Mouse (Mus musculus) midbrain, embryonic 12.5 days (tissue): Measurements from ENCODE around the gene 4932414N04Rik. TPM values are rescaled to one million over a fixed set of nuclear protein-coding genes. Genes with fewer than 3 reads are reported as not detected.

ENCODE experiments used
- ATAC-seq: fragments of 200-750 bp; cut with Nextera tagmentation; 2 replicates; pipeline ENCODE4 v1.8.0; 2017; ENCODE audit warnings: low read depth, moderate TSS enrichment, moderate library complexity; ENCODE audit not compliant: low FRiP score
- H3K27ac ChIP-seq: fragments of 300-500 bp; sonication (generic); replicated peaks from 2 replicates; pipeline ENCODE4 v1.5.1; 2016; ENCODE audit warnings: mild to moderate bottlenecking
- H3K27me3 ChIP-seq: fragments of 300-500 bp; sonication (generic); 2 replicates; pipeline ENCODE4 v1.6.1; 2016; ENCODE audit warnings: mild to moderate bottlenecking
- H3K36me3 ChIP-seq: fragments of 300-500 bp; sonication (generic); 2 replicates; pipeline ENCODE4 v1.6.1; 2016
- H3K4me1 ChIP-seq: fragments of 300-500 bp; sonication (generic); 2 replicates; pipeline ENCODE4 v1.6.1; 2016
- H3K4me2 ChIP-seq: fragments of 300-500 bp; sonication (generic); replicated peaks from 2 replicates; pipeline ENCODE4 v1.6.1; 2016; ENCODE audit warnings: mild to moderate bottlenecking, moderate library complexity
- H3K4me3 ChIP-seq: fragments of 300-500 bp; sonication (generic); 2 replicates; pipeline ENCODE4 v1.5.1; 2016; ENCODE audit warnings: mild to moderate bottlenecking
- H3K9ac ChIP-seq: fragments of 300-500 bp; sonication (generic); replicated peaks from 2 replicates; pipeline ENCODE4 v1.6.1; 2016; ENCODE audit warnings: mild to moderate bottlenecking, moderate library complexity
- H3K9me3 ChIP-seq: fragments of 300-500 bp; sonication (generic); 2 replicates; pipeline ENCODE4 v1.6.1; 2016; ENCODE audit warnings: mild to moderate bottlenecking
- WGBS: fragments of 180-500 bp; shearing (Covaris S2); methylation state at CpG from one replicate; pipeline ENCODE4 v1.1.7; 2016; 5-methylcytosine and 5-hydroxymethylcytosine counted together
- polyA plus RNA-seq: library from polyadenylated mRNA; unstranded; fragments of >200 nt; fragmentation: Nextera tagmentation; extraction: Ambion mirVana; gene quantifications from 2 replicates; pipeline ENCODE4 v1.2.1, GENCODE M21; 2016

Gene 4932414N04Rik
- polyA plus RNA-seq, 1 experiment from 2014 or later = not detected

GRCm38 (mm10) chr2:68787161-68787675 is 130.9 kb downstream of the 4932414N04Rik start:
- ATAC-seq = no peak
- no peaks in the 10 kb centered on the region for H3K27me3 ChIP-seq
- WGBS = 81% methylated on average over 3 of the region's 3 CpGs
- H3K9ac ChIP-seq = no peak overlapping the region
- no peak overlapping the region for H3K4me2 ChIP-seq
- no peaks in the 10 kb centered on the region for H3K36me3 ChIP-seq
- H3K4me1 ChIP-seq = no peaks in the 10 kb centered on the region
- H3K9me3 ChIP-seq = no peaks in the 10 kb centered on the region
- no peak overlapping the region for H3K4me3 ChIP-seq
- no peak overlapping the region for H3K27ac ChIP-seq

GRCm38 (mm10) chr2:68792296-68792695 is 136.0 kb downstream of the 4932414N04Rik start:
- Histone ChIP-seq H3K36me3 (no peaks in the 10 kb centered on the region), H3K4me3 (no peak overlapping the region), H3K9me3 (no peaks in the 10 kb centered on the region), H3K9ac (no peak overlapping the region), H3K4me2 (no peak overlapping the region), H3K27ac (no peak overlapping the region), H3K27me3 (peaks cover 5% of the 10 kb centered on the region; the same call in 1 of the 2 replicates), H3K4me1 (no peaks in the 10 kb centered on the region)
- ATAC-seq = no peak
- WGBS = 80% methylated on average over 5 of the region's 5 CpGs

DNA sequence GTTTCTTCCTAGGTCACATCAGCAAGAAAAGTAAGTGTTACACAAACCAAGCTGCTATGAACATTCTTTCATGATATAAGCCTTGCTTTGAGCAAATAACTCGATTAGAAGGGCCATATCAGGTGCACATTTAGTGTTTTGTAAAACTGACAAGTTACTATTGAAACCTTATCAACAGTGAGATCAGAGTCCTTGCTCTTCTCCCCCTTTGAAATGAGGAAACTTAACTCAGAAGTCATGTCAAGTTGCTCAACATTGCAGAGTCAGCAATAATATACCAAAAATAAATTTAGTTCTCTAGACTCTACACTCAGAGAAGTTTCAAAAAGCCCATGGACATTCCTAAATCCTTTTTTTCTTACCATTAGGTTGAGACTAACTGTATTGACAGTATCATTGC is 137.2 kb downstream of the 4932414N04Rik start:
- H3K36me3 ChIP-seq = no peaks in the 10 kb centered on the region
- H3K27ac ChIP-seq = no peak overlapping the region
- WGBS = 62% methylated on average over 1 of the region's 1 CpGs
- no peaks in the 10 kb centered on the region for H3K9me3 ChIP-seq
- H3K4me3 ChIP-seq = no peak overlapping the region
- no peak overlapping the region for H3K9ac ChIP-seq
- no peaks in the 10 kb centered on the region for H3K4me1 ChIP-seq
- peaks cover 5% of the 10 kb centered on the region; the same call in 1 of the 2 replicates for H3K27me3 ChIP-seq
- no peak overlapping the region for H3K4me2 ChIP-seq
- ATAC-seq = no peak

DNA sequence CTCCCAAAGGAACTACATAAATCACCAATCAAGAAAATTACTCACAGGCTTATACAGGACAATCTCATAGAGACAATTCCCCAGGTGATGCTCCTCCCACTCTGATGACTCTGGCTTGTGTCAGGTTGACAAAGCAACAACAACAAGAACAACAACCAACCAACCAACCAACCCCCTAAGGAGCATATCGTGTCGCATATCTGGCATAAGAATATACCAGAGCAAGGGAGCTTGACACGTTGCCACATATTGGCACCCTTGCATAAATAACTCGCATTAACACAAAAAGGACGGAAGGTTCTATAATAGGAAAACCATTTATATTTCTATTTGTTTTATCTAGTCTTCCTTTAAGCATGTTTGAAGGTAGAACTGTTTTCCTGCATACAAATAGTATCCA is 137.9 kb downstream of the 4932414N04Rik start:
- H3K27ac ChIP-seq = no peak overlapping the region
- ATAC-seq = no peak
- H3K4me2 ChIP-seq = no peak overlapping the region
- no peaks in the 10 kb centered on the region for H3K4me1 ChIP-seq
- 85% methylated on average over 5 of the region's 5 CpGs for WGBS
- H3K36me3 ChIP-seq = no peaks in the 10 kb centered on the region
- H3K4me3 ChIP-seq = no peak overlapping the region
- H3K27me3 ChIP-seq = peaks cover 5% of the 10 kb centered on the region; the same call in 1 of the 2 replicates
- no peak overlapping the region for H3K9ac ChIP-seq
- no peaks in the 10 kb centered on the region for H3K9me3 ChIP-seq

DNA sequence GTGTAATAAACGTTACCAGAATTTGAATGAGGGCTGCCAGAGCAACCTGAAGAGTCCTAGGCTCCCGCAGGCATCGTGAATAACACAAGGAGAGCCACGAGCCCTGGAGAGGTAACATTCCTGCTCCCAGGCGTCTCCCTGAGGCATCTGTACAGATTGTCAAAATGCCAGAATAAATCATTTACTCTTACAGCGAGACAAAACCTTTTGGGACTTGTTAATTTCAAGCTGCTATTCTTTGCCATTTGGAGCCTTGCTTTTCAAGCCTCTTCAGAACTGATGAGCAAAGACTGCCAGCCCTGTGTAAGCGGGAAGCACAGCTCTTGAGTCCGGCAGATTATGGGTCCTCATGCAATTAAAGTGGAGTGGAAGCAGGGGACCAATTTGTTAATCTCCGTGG is 138.3 kb downstream of the 4932414N04Rik start:
- Histone ChIP-seq H3K27me3 (peaks cover 5% of the 10 kb centered on the region; the same call in 1 of the 2 replicates), H3K4me3 (no peak overlapping the region), H3K9ac (no peak overlapping the region), H3K9me3 (no peaks in the 10 kb centered on the region), H3K36me3 (no peaks in the 10 kb centered on the region), H3K4me1 (no peaks in the 10 kb centered on the region), H3K4me2 (no peak overlapping the region), H3K27ac (no peak overlapping the region)
- peak; percentile 74 for ATAC-seq
- 42% methylated on average over 9 of the region's 9 CpGs for WGBS

GRCm38 (mm10) chr2:68796011-68796775 is 139.9 kb downstream of the 4932414N04Rik start:
- no peak for ATAC-seq
- no peak overlapping the region for H3K4me3 ChIP-seq
- no peak overlapping the region for H3K4me2 ChIP-seq
- 75% methylated on average over 10 of the region's 10 CpGs for WGBS
- H3K9ac ChIP-seq = no peak overlapping the region
- H3K9me3 ChIP-seq = no peaks in the 10 kb centered on the region
- H3K36me3 ChIP-seq = no peaks in the 10 kb centered on the region
- peaks cover 5% of the 10 kb centered on the region; the same call in 1 of the 2 replicates for H3K27me3 ChIP-seq
- no peaks in the 10 kb centered on the region for H3K4me1 ChIP-seq
- H3K27ac ChIP-seq = no peak overlapping the region

DNA sequence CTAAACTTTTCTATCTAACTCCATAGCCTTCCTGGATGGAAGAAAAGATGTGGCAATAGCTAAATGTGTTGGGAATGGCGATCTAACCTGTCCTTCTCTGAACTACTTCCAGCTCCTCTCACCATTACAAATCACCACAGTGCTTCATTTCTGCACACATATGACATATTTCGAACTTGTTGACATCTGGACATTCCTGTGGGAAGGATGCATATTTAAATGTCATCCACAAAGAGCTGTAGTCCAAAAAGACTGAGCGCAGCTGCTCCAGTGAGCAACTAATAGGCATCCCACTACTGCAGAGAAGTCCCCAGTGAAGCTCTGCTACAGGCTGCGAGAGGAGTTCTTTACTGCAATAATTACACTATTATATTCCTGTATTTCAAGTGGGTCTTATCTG is 140.8 kb downstream of the 4932414N04Rik start:
- H3K4me2 ChIP-seq = no peak overlapping the region
- H3K9ac ChIP-seq = no peak overlapping the region
- WGBS = 87% methylated on average over 4 of the region's 4 CpGs
- no peak for ATAC-seq
- H3K36me3 ChIP-seq = no peaks in the 10 kb centered on the region
- no peaks in the 10 kb centered on the region for H3K4me1 ChIP-seq
- no peak overlapping the region for H3K27ac ChIP-seq
- H3K9me3 ChIP-seq = no peaks in the 10 kb centered on the region
- H3K27me3 ChIP-seq = peaks cover 5% of the 10 kb centered on the region; the same call in 1 of the 2 replicates
- no peak overlapping the region for H3K4me3 ChIP-seq

Other genes with a start within 250 kb of the 4932414N04Rik start
- 44.6 and 52.5 TPM in 2 replicates for gene Stk39, start 184.2 kb upstream of the 4932414N04Rik start, polyA plus RNA-seq
- not detected in 2 replicates for gene 4933409G03Rik, start 74.1 kb upstream of the 4932414N04Rik start, polyA plus RNA-seq
- 36.2 and 37.0 TPM in 2 replicates for gene Cers6, start 205.0 kb downstream of the 4932414N04Rik start, polyA plus RNA-seq